Mouse (Mus musculus) small intestine, adult 2 months (tissue): ENCODE data around the gene Tmem8. TPM values are rescaled to one million over a fixed set of nuclear protein-coding genes. Genes with fewer than 3 reads are reported as not detected.

Source experiments
- H3K27ac ChIP-seq: fragments of 200-500 bp; 2 replicates; pipeline ENCODE4 v1.5.1; 2012; ENCODE audit warnings: low read depth, low read length, control low read depth, inconsistent platforms; ENCODE audit not compliant: insufficient read depth
- H3K27me3 ChIP-seq: fragments of 200-500 bp; 2 replicates; pipeline ENCODE4 v1.6.1; 2012; ENCODE audit warnings: mild to moderate bottlenecking, moderate library complexity, low read length, inconsistent platforms; ENCODE audit not compliant: control insufficient read depth, insufficient read depth
- H3K36me3 ChIP-seq: fragments of 200-500 bp; 2 replicates; pipeline ENCODE4 v1.6.1; 2012; ENCODE audit warnings: mild to moderate bottlenecking, low read length, control low read depth, inconsistent platforms; ENCODE audit not compliant: control insufficient read depth, insufficient read depth
- H3K4me1 ChIP-seq: fragments of 200-500 bp; 2 replicates; pipeline ENCODE4 v1.6.1; 2012; ENCODE audit warnings: low read length, inconsistent platforms, mixed read lengths; ENCODE audit not compliant: control insufficient read depth, insufficient read depth, insufficient read length
- H3K4me3 ChIP-seq: fragments of 200-500 bp; 2 replicates; pipeline ENCODE4 v1.5.1; 2012; ENCODE audit warnings: low read depth, mild to moderate bottlenecking, control low read depth, inconsistent platforms, low read length, moderate library complexity
- CTCF ChIP-seq: fragments of 200-500 bp; IDR thresholded peaks from 2 replicates; pipeline ENCODE4 v1.5.1; 2012; ENCODE audit warnings: low read depth, mild to moderate bottlenecking, control low read depth, inconsistent platforms, low read length, moderate library complexity, mixed read lengths; ENCODE audit not compliant: insufficient replicate concordance, insufficient read length; ENCODE audit errors: extremely low read depth
- POLR2A ChIP-seq: fragments of 200-500 bp; IDR thresholded peaks from 2 replicates; pipeline ENCODE4 v1.6.1; 2012; ENCODE audit warnings: low read depth, mild to moderate bottlenecking, control low read depth, inconsistent platforms, low read length, moderate library complexity
- WGBS: fragments of 180-500 bp; shearing (Covaris S2); methylation state at CpG from one replicate; pipeline ENCODE4 v1.1.7; 2018; 5-methylcytosine and 5-hydroxymethylcytosine counted together
- polyA plus RNA-seq: library from polyadenylated mRNA; depleted of rRNA; stranded (reverse); fragments of >200 nt; gene quantifications from 2 replicates; pipeline ENCODE4 v1.2.3, GENCODE M21; 2012; rRNA removed

The Tmem8 gene
- polyA plus RNA-seq, 1 experiment = 283 TPM

DNA sequence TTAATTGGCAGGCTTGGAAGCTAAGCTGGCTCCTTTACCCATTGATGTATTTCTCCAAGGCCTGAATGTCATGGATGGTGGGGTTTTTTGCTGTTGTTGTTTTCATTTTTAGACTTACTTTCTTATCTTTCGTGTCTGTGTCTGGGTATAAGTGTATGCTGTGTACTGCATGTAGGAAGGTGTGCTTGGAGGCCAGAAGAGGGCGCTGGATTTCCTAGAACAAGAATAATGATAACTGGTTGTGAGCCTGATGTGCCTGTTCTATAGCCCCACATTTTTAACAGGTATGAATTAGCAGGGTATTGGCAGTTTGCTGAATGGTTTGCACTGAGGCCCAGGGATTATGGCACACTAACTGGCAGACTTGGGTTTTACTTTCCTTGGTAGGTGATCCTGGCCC is 36.0 kb downstream of the Tmem8 start:
- no peak overlapping the region for H3K4me3 ChIP-seq
- no peak overlapping the region for H3K27ac ChIP-seq
- H3K4me1 ChIP-seq = no peaks in the 10 kb centered on the region
- H3K36me3 ChIP-seq = peaks cover 6% of the 10 kb centered on the region
- H3K27me3 ChIP-seq = no peaks in the 10 kb centered on the region
- 78% methylated on average over 2 of the region's 2 CpGs for WGBS
- no peak for TF ChIP-seq CTCF
- no peak for TF ChIP-seq POLR2A

DNA sequence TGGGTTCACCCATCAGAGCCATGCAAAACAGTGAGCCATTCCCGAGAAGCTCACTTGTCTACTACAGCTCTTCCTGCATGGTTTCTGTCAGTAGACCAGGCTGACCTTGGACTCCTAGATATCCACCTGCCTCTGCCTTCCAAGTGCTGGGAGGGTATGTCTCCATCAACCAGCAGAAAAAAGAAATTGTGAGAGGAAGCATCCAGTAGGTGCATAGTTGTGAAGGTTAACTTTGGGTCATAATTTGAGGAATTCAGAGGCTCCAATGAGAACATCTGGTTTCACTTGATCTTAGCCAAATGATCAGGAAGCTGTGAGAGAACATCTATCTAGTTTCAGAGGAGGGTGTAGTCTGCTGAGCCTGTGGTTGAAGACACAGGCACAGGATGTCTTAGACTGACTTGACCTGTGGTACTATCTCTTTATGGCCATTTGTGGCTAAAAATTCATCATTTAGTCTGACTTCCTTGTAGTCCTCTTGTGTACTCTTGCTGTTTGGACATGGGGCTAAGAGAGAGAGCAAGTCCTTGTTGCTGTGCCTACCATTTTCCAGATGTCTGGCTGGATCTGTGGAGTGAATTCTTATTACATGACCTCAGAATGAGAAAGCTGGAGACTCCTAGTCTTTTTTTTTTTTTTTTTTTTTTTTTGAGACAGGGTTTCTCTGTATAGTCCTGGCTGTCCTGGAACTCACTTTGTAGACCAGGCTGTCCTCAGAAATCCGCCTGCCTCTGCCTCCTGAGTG is 39.0 kb downstream of the Tmem8 start:
- no peak overlapping the region for H3K4me3 ChIP-seq
- TF ChIP-seq POLR2A (no peak), CTCF (no peak)
- no peak overlapping the region for H3K27ac ChIP-seq
- 94% methylated on average over 2 of the region's 2 CpGs for WGBS
- H3K27me3 ChIP-seq = no peaks in the 10 kb centered on the region
- H3K36me3 ChIP-seq = peaks cover 6% of the 10 kb centered on the region
- H3K4me1 ChIP-seq = no peaks in the 10 kb centered on the region

DNA sequence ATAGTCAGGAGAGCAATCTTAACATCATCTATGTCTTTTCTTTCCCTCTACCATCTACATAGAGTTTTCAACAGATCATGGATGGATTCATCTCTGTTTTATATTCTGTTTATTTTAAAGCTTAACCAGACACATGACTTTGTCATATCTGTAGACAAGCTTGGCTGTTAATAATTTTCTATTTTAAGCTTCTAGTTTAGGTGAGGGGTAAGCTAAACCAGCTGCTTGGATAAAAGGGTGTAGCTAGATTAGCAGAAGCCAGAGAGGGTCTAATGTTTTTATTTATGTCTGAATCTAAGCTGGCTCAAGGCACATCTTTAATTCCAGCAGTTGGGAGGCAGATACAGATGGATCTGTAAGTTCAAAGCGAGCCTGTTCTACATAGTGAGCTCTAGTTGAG is 49.6 kb downstream of the Tmem8 start:
- H3K27ac ChIP-seq = no peak overlapping the region
- peaks cover 4% of the 10 kb centered on the region; the same call in 1 of the 2 replicates for H3K36me3 ChIP-seq
- no peaks in the 10 kb centered on the region for H3K27me3 ChIP-seq
- 98% methylated on average over 1 of the region's 1 CpGs for WGBS
- no peak overlapping the region for H3K4me3 ChIP-seq
- H3K4me1 ChIP-seq = no peaks in the 10 kb centered on the region
- TF ChIP-seq POLR2A = no peak
- TF ChIP-seq CTCF = no peak

DNA sequence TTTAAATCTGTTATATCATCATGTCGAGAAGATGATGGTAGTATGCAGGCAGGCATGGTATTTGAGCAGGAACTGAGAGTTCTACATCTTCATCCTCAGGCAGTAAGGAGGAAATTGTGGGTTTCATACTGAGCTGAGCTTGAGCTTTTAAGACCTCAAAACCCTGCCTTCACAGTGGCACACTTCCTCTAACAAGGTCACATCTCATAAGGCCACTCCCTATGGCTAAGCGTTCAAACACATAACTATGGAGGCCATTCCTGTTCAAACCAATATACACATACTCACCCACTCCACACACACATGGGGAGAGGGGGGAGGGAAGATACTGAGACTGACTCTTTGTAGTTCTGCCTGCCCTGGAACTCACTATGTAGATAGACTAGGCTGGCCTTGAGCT is 54.9 kb downstream of the Tmem8 start:
- H3K4me3 ChIP-seq = no peak overlapping the region
- peaks cover 6% of the 10 kb centered on the region for H3K36me3 ChIP-seq
- H3K27me3 ChIP-seq = no peaks in the 10 kb centered on the region
- peaks cover 2% of the 10 kb centered on the region; the same call in 1 of the 2 replicates for H3K4me1 ChIP-seq
- no peak for TF ChIP-seq CTCF
- TF ChIP-seq POLR2A = no peak
- 75% methylated on average over 2 of the region's 2 CpGs for WGBS
- H3K27ac ChIP-seq = no peak overlapping the region; the same call in 1 of the 2 replicates

Other genes starting within 250 kb of the Tmem8 start
- 84.8 and 111 TPM in 2 replicates for gene Mcrip2, start 244.5 kb upstream of the Tmem8 start, polyA plus RNA-seq
- 149 and 196 TPM in 2 replicates for gene Mettl26, start 238.2 kb upstream of the Tmem8 start, polyA plus RNA-seq
- gene Wfikkn1, start 232.4 kb upstream of the Tmem8 start, polyA plus RNA-seq = 0.72 and 2.6 TPM in 2 replicates
- gene Rab40c, start 193.6 kb upstream of the Tmem8 start, polyA plus RNA-seq = 20.7 and 43.4 TPM in 2 replicates
- 59.8 and 74.1 TPM in 2 replicates for gene Pigq, start 168.4 kb upstream of the Tmem8 start, polyA plus RNA-seq
- gene Nhlrc4, start 168.3 kb upstream of the Tmem8 start, polyA plus RNA-seq = 0.51 TPM in 1 of 2 replicates, not detected in the other
- 0.04 TPM in 1 of 2 replicates, not detected in the other for gene A930017K11Rik, start 160.7 kb upstream of the Tmem8 start, polyA plus RNA-seq
- 46.8 and 75.2 TPM in 2 replicates for gene Capn15, start 127.5 kb upstream of the Tmem8 start, polyA plus RNA-seq
- gene Rab11fip3, start 43.7 kb upstream of the Tmem8 start, polyA plus RNA-seq = 37.3 and 116 TPM in 2 replicates
- gene Decr2, start 23.0 kb upstream of the Tmem8 start, polyA plus RNA-seq = 10.9 and 14.5 TPM in 2 replicates
- 10.3 and 11.5 TPM in 2 replicates for gene Nme4, start 17.7 kb upstream of the Tmem8 start, polyA plus RNA-seq
- gene Mrpl28, start 10.2 kb downstream of the Tmem8 start, polyA plus RNA-seq = 54.6 and 82.5 TPM in 2 replicates
- gene Axin1, start 25.4 kb downstream of the Tmem8 start, polyA plus RNA-seq = 8.5 and 17.9 TPM in 2 replicates
- 1.6 and 247 TPM in 2 replicates for gene Pdia2, start 85.8 kb downstream of the Tmem8 start, polyA plus RNA-seq
- 3.8 and 29.7 TPM in 2 replicates for gene Rgs11, start 89.7 kb downstream of the Tmem8 start, polyA plus RNA-seq
- 3.2 and 44.6 TPM in 2 replicates for gene Arhgdig, start 94.5 kb downstream of the Tmem8 start, polyA plus RNA-seq
- 154 and 290 TPM in 2 replicates for gene Fam234a, start 130.9 kb downstream of the Tmem8 start, polyA plus RNA-seq
- 6.4 and 6.9 TPM in 2 replicates for gene Luc7l, start 139.6 kb downstream of the Tmem8 start, polyA plus RNA-seq